Mouse (Mus musculus): Measurements from ENCODE around the gene Bpifb9b. TPM values are rescaled to one million over a fixed set of nuclear protein-coding genes. Genes with fewer than 3 reads are reported as not detected.
"Not testable (repeated sequence)": the region's sequence is repeated elsewhere in the genome, so short reads cannot be mapped to it uniquely, and the experiment has no call there.

The Bpifb9b gene
- total RNA-seq (2017) = not detected in 3 replicates

DNA sequence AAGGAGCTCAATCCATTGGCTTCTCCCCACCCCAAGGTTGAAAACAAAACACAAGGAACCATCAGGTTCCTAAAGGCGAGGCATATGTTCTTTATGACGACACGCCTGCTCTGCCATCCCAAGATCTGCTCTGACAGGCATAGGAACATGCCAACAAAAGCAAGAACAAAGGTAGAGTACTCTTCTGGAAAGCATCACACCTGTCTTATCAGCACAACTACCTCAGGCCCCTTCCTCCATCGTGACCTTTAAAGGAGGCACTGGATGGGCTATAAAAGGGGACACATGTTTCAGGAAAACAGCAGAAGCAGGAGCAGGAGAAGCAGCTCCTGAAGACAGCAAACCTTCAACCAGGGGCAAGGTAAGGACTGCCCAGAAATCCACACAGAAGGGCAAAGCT lies at the start of gene Bpifb9b:
Bpifb9b (plus strand) TSS at position 301 of the 400 bp plus-strand sequence.
- not testable (repeated sequence) for ATAC-seq (replicated peaks; ENCODE audit: insufficient number of reproducible peaks, low FRiP score, low TSS enrichment, poor library complexity, severe bottlenecking)

DNA sequence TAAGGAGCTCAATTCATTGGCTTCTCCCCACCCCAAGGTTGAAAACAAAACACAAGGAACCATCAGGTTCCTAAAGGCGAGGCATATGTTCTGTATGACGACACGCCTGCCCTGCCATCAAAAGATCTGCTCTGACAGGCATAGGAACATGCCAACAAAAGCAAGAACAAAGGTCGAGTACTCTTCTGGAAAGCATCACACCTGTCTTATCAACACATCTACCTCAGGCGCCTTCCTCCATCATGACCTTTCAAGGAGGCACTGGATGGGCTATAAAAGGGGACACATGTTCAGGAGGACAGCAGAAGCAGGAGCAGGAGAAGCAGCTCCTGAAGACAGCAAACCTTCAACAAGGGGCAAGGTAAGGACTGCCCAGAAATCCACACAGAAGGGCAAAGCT lies 49.5 kb upstream of the Bpifb9b start, which contains the start of gene Bpifb9a:
Bpifb9a (plus strand) TSS at position 301 of the 400 bp plus-strand sequence.
- not testable (repeated sequence) for ATAC-seq (replicated peaks; ENCODE audit: insufficient number of reproducible peaks, low FRiP score, low TSS enrichment, poor library complexity, severe bottlenecking)

DNA sequence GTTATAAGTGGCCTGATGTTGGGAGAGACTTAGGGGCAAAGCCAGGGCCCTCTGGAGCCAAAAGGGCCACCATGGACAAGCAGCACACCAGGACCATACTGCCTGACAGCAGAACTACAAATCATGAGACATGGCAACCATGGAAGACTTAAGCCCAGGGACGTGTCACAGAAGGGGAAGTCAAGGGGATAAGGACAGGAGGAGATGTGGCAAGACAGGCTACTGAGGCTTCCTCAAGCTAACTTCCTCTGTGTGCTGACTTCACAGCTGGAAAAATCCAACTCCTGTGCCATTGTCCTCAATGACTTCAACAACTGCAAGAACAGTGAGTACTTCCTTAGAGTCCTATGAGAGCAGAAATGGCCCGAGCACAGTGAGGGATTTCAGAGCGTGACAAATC lies 42.6 kb upstream of the Bpifb9b start:
- ATAC-seq (replicated peaks; ENCODE audit: insufficient number of reproducible peaks, low FRiP score, low TSS enrichment, poor library complexity, severe bottlenecking) = peak; percentile 33; the same call in 1 of the 2 replicates

DNA sequence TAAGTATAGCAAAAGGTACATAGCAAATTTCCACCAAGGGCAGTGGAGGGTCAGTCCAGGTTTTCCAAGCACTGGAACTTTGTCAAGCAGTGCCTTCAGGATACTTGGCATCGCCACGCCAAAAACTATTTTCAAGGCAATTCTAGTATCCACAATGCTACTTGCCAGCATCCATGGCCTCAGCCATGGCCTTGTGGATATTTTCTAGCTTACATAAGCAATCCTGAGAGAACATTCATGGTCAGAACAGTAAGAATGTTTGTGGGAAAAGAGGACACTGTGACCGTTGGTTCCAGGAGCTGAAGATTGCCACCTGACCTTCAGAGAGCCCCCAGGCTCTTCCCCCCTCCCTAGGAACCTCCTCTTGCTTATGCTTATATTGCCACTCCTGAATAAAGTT lies 15.2 kb upstream of the Bpifb9b start:
- not testable (repeated sequence) for ATAC-seq (replicated peaks; ENCODE audit: insufficient number of reproducible peaks, low FRiP score, low TSS enrichment, poor library complexity, severe bottlenecking)

DNA sequence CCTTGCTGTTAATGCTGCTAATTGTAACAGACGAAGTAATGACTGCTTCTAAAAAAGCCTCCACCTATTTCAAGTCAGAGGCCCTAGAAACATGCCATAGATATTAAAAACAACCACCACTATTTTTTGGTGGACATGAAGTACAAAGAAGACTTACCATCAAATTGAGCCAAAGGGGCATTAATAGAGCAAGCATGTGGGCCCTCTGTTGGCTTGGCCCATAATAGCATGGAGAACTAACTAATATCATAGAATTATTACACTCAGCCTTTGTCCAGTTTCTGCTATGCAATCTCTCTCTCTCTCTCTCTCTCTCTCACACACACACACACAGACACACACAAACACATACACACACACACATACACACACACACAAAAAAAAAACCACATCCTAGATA lies 14.2 kb upstream of the Bpifb9b start:
- no peak for ATAC-seq (replicated peaks; ENCODE audit: insufficient number of reproducible peaks, low FRiP score, low TSS enrichment, poor library complexity, severe bottlenecking)

DNA sequence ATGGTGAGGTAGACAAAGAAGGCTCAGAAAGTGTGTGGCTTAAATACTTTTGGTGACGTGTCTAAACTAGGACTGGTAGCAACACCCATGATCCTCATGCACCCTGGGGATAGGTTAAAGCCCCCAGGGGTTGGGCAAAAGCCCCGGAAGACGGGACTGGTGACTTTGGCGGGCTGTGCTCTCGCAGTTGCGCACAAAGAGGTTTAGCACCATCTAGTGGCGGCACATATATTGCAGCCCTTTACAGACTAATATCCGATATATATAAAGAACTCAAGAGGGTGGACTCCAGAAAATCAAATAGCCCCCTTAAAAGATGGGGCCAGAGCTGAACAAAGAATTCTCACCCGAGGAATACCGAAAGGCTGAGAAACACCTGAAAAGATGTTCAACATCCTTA lies 12.3 kb upstream of the Bpifb9b start:
- ATAC-seq (replicated peaks; ENCODE audit: insufficient number of reproducible peaks, low FRiP score, low TSS enrichment, poor library complexity, severe bottlenecking) = not testable (repeated sequence)

DNA sequence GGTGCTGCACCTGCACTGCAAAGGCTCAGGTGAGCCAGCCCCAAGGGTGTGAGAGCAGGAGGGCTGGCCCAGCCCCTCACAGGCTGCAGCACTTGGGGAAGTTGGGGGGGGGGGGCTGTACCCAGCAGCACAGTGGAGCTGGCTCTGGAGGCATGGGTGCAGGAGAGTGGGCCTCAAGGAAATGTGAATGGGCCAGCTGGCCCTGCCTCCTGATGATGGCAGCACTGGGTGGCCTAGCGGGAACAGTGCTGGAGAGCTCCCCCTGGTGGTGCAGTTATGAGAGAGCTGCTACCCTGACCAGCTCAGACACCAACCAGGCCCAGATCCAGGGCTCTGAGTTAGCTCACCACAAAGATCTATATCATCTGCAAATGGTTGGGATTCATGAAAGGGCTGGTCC lies 6.5 kb upstream of the Bpifb9b start:
- peak; percentile 80; the same call in 1 of the 2 replicates for ATAC-seq (replicated peaks; ENCODE audit: insufficient number of reproducible peaks, low FRiP score, low TSS enrichment, poor library complexity, severe bottlenecking)

DNA sequence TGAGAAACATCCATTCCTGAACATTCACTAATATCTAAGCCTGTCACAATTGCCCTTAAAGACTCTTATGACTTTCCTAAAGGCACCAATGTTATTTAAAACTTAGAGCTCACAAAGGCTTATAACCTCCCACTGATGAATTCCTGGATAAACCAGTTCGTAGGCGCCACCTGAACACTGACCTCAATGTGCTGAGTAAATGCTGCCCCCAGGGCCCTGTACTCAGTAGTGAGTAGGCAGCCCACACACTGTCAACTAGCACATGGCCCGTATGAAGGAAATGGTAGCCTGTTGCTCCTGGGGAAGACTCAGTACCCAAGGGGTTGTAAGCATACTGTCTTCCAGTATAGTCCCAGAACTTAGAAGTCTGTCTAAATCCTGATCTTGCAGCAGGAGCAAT lies 5.3 kb upstream of the Bpifb9b start:
- no peak for ATAC-seq (replicated peaks; ENCODE audit: insufficient number of reproducible peaks, low FRiP score, low TSS enrichment, poor library complexity, severe bottlenecking)

DNA sequence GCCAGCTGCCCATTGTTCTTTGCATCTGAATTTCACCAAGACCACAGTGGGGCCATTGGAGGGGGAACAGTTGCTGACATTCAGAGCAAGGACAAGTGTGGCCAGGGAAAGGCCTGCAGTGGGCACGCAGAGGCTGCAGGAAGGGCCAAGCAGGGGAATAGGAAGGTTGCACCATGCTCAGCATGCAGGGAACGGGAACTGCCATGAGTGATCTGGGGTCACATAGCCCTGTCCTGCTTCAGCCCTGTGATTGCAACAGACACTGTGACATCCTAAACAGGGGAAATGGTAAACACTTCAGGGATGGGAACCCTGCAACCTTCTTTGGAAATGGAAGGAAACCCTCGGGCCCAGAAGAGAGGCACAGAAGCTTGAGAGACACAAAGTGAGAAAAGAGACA lies 2.4 kb upstream of the Bpifb9b start:
- not testable (repeated sequence) for ATAC-seq (replicated peaks; ENCODE audit: insufficient number of reproducible peaks, low FRiP score, low TSS enrichment, poor library complexity, severe bottlenecking)

DNA sequence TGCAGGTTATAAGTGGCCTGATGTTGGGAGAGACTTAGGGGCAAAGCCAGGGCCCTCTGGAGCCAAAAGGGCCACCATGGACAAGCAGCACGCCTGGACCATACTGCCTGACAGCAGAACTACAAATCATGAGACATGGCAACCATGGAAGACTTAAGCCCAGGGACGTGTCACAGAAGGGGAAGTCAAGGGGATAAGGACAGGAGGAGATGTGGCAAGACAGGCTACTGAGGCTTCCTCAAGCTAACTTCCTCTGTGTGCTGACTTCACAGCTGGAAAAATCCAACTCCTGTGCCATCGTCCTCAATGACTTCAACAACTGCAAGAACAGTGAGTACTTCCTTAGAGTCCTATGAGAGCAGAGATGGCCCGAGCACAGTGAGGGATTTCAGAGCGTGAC lies 6.7 kb downstream of the Bpifb9b start:
- peak; percentile 54 for ATAC-seq (replicated peaks; ENCODE audit: insufficient number of reproducible peaks, low FRiP score, low TSS enrichment, poor library complexity, severe bottlenecking)

DNA sequence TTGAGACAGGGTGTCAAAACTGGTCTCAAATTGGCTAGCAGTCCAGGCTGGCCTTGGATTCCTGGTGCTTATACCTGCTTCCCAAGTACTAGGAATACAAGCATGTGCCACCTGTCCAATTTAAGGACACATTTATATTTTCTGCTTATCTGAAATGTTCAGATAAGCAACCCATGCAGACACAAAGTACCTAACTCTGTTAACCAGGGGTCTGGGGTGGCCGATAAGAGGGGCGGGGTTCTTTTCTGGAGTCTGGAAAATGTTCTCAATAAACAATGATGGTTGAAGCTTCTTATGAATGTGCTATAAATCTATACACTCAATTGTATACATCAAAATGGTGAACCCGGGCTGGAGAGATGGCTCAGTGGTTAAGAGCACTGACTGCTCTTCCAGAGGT lies 19.8 kb downstream of the Bpifb9b start:
- no peak for ATAC-seq (replicated peaks; ENCODE audit: insufficient number of reproducible peaks, low FRiP score, low TSS enrichment, poor library complexity, severe bottlenecking)

DNA sequence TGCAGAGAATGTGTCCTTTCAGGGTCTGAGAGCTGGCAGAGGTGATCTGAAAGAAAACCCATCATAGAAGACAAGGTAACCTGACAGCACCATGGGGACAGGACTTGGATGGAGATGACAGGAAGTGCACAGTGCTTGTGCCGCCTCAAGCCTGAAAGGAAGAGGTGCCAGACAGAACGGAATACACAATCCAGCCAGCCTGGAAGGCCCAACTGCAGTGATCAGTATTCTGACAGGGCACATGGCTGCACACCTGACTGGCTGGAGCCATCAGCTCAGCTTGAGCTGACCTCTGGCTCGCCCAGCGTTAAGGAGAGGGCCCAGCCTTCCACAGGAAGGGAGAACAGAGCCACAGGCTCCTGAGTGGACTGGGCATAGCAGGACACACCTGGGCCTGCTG lies 28.5 kb downstream of the Bpifb9b start:
- ATAC-seq (replicated peaks; ENCODE audit: insufficient number of reproducible peaks, low FRiP score, low TSS enrichment, poor library complexity, severe bottlenecking) = no peak

DNA sequence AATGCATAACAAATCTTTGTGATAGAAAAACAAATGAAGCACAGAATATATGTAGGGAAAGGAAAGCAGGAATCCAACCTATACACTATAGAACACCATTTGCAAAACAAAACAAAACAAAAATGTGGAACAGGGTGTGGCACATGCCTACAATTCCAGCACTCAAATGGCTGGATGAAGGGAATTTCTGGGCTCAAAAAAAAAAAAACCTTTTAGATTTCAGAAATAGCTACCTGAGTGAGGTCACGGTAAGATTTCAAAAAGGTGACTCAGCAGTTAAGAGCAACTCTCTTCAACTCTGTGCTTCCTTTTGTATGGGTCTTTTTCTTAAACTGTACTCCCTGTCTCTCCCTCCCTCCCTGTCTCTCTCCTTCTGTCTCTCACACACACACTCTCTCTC lies 31.1 kb downstream of the Bpifb9b start:
- ATAC-seq (replicated peaks; ENCODE audit: insufficient number of reproducible peaks, low FRiP score, low TSS enrichment, poor library complexity, severe bottlenecking) = no peak

DNA sequence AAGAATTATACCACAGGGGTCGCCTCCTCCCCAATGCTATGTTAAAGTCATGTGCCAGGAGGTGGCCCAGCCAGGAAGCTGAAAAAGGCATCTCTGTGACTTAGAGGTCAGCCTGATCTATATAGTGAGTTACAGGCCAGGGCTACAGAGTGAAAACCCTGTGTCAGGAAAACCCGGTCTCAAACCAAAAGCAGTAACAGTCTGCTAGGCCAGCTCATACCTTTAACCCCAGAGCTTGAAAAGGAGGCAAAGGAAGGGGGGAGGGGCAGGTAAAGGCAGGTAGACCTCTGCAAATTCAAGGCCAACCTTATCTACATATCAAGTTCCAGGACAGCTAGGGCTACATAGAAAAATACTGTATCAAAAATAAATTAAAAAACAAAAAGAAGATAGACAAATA lies 32.3 kb downstream of the Bpifb9b start:
- ATAC-seq (replicated peaks; ENCODE audit: insufficient number of reproducible peaks, low FRiP score, low TSS enrichment, poor library complexity, severe bottlenecking) = no peak

DNA sequence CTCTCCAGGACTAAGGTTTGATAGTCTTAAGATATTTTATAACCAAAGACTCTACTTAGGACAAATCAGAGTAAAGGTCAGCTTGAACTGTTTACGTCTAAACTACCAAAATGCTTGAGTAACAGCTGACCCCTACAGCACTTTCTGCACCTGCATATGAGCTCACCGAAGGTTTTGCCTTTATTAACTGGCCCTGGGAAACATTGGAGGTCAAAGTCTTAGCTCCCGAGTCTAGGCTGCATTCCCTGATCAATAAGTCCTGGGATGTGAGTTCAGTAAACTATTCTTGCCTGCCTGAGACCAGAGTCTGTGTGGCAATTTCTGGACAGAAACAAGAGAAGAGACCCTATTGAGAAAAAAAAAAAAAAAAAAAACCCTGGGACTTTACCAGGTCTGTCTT lies 41.1 kb downstream of the Bpifb9b start:
- no peak for ATAC-seq (replicated peaks; ENCODE audit: insufficient number of reproducible peaks, low FRiP score, low TSS enrichment, poor library complexity, severe bottlenecking)

DNA sequence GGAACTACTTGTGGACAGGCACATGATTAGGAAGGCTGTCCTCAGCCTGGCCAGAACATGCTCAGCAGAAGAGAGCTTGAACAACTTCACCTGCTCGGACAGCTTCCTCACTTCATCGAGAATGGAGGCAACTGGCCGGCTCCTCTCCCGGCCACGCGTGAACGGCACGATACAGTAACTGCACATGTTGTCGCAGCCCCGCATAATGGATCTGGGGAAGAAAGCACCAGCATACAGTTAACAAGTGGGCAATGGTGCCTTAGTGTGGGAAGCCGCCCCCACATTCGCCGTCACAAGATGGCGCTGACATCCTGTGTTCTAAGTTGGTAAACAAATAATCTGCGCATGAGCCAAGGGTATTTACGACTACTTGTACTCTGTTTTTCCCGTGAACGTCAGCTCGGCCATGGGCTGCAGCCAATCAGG lies 47.0 kb downstream of the Bpifb9b start:
- ATAC-seq (replicated peaks; ENCODE audit: insufficient number of reproducible peaks, low FRiP score, low TSS enrichment, poor library complexity, severe bottlenecking) = not testable (repeated sequence)

DNA sequence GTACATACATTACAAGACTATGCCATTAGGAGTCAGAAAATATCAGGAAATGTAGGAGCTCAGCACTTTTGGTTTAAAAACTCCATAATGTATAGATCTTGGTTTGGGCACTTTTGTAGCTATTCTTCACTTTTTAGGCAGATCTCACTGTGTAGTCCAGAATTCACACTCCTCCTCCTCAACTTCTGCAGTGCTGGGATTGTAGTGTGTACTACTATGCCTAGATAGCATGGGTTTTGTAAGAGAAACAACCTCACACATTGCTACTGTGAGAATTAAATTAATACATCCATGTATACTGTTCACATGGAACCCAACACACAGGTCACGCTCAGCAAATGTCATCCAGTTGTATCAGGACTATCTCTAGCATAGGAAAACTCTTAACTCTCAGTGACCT lies 60.5 kb downstream of the Bpifb9b start:
- ATAC-seq (replicated peaks; ENCODE audit: insufficient number of reproducible peaks, low FRiP score, low TSS enrichment, poor library complexity, severe bottlenecking) = no peak

Other genes starting within 250 kb of the Bpifb9b start
- 1.8 TPM in 1 of 3 replicates, not detected in the others for gene Bpifa3, start 176.9 kb upstream of the Bpifb9b start, total RNA-seq (2017)
- not detected in 3 replicates for gene Bpifa1, start 164.3 kb upstream of the Bpifb9b start, total RNA-seq (2017)
- not detected in 3 replicates for gene Bpifa5, start 144.6 kb upstream of the Bpifb9b start, total RNA-seq (2017)
- gene Bpifb1, start 116.4 kb upstream of the Bpifb9b start, total RNA-seq (2017) = not detected in 3 replicates
- gene Bpifb5, start 83.5 kb upstream of the Bpifb9b start, total RNA-seq (2017) = not detected in 3 replicates
- gene Bpifb9a, start 49.4 kb upstream of the Bpifb9b start, total RNA-seq (2017) = not detected in 3 replicates
- gene Cdk5rap1, start 65.8 kb downstream of the Bpifb9b start, total RNA-seq (2017) = 8.5 to 13.1 TPM (median 9.7 TPM) in 3 replicates
- 4.8 to 10.8 TPM (median 4.9 TPM) in 3 replicates for gene Snta1, start 100.9 kb downstream of the Bpifb9b start, total RNA-seq (2017)
- 9.8 to 18.5 TPM (median 11.9 TPM) in 3 replicates for gene Cbfa2t2, start 129.3 kb downstream of the Bpifb9b start, total RNA-seq (2017)
- 0.78 TPM in 1 of 3 replicates, not detected in the others for gene 1700003F12Rik, start 239.9 kb downstream of the Bpifb9b start, total RNA-seq (2017)
- not detected in 3 replicates for gene Actl10, start 244.5 kb downstream of the Bpifb9b start, total RNA-seq (2017)

Measured in monocyte, adult 5-6 weeks (primary cell).